Mouse (Mus musculus) kidney, adult 2 months (tissue): Measurements from ENCODE around the gene Crnkl1. TPM values are rescaled to one million over a fixed set of nuclear protein-coding genes. Genes with fewer than 3 reads are reported as not detected.
A peak's percentile ranks its signal among the peaks of the same experiment; 100 is the strongest.

Source experiments
- DNase-seq: peaks from one replicate; pipeline ENCODE4 v3.0.0; 2021
- H3K27ac ChIP-seq: fragments of 200-500 bp; 2 replicates; pipeline ENCODE4 v1.5.1; 2012; ENCODE audit warnings: low read depth, low read length, control low read depth, inconsistent platforms; ENCODE audit not compliant: insufficient read depth
- H3K27me3 ChIP-seq: fragments of 200-500 bp; replicated peaks from 2 replicates; pipeline ENCODE4 v1.6.1; 2012; ENCODE audit warnings: mild to moderate bottlenecking, moderate library complexity, low read length, inconsistent platforms; ENCODE audit not compliant: control insufficient read depth, insufficient read depth
- H3K36me3 ChIP-seq: fragments of 200-500 bp; 2 replicates; pipeline ENCODE4 v1.6.1; 2012; ENCODE audit warnings: mild to moderate bottlenecking, moderate library complexity, low read length, inconsistent platforms; ENCODE audit not compliant: control insufficient read depth, insufficient read depth
- H3K4me1 ChIP-seq: fragments of 200-500 bp; 2 replicates; pipeline ENCODE4 v1.6.1; 2011; ENCODE audit warnings: low read length; ENCODE audit not compliant: control insufficient read depth, insufficient read depth
- H3K4me3 ChIP-seq: fragments of 200-500 bp; 2 replicates; pipeline ENCODE4 v1.5.1; 2011; ENCODE audit warnings: mild to moderate bottlenecking, low read depth, low read length, control low read depth; ENCODE audit not compliant: insufficient read depth
- CTCF ChIP-seq: fragments of 200-500 bp; conservative IDR thresholded peaks from 2 replicates; pipeline ENCODE4 v1.5.1; 2011; ENCODE audit warnings: low read depth, mild to moderate bottlenecking, control low read depth, low read length, moderate library complexity, mixed read lengths; ENCODE audit not compliant: insufficient read depth, insufficient read length
- POLR2A ChIP-seq: fragments of 200-500 bp; IDR thresholded peaks from one replicate; pipeline ENCODE4 v1.6.1; 2011; ENCODE audit warnings: low read depth, low read length, control low read depth
- WGBS: fragments of 180-500 bp; shearing (Covaris S2); methylation state at CpG from one replicate; pipeline ENCODE4 v1.1.7; 2018; 5-methylcytosine and 5-hydroxymethylcytosine counted together
- polyA plus RNA-seq: library from polyadenylated mRNA; depleted of rRNA; stranded (reverse); fragments of >200 nt; gene quantifications from 2 replicates; pipeline ENCODE4 v1.2.3, GENCODE M21; 2012

Crnkl1 gene
- polyA plus RNA-seq, 1 experiment: 5.9 TPM

DNA sequence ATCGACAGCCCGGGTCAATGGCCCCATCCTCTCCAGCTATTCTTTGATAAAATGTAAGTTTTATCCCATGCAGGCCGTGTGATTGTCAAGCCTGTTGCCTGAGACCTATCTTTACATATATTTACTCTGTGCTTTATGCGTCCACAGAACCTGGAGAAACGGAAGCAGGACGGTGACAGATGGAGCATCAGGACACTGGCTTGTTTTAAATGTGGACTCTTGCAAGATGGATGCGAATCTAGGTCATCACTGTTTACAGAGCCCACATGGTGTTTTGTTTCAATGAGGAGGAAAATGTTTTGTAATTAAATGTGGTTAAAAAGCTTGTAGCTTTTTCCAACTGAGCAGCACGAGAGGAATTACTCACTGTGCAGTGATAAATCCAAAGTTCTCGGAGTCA, 36.7 kb downstream of the Crnkl1 start:
- no peaks in the 10 kb centered on the region for H3K36me3 ChIP-seq
- no peak overlapping the region for H3K27ac ChIP-seq
- H3K4me1 ChIP-seq: no peaks in the 10 kb centered on the region; the same call in 1 of the 2 replicates
- H3K4me3 ChIP-seq: no peak overlapping the region
- H3K27me3 ChIP-seq: no peaks in the 10 kb centered on the region
- WGBS: 65% methylated on average over 9 of the region's 9 CpGs
- TF ChIP-seq POLR2A (no peak), CTCF (no peak)
- DNase-seq: no peak

DNA sequence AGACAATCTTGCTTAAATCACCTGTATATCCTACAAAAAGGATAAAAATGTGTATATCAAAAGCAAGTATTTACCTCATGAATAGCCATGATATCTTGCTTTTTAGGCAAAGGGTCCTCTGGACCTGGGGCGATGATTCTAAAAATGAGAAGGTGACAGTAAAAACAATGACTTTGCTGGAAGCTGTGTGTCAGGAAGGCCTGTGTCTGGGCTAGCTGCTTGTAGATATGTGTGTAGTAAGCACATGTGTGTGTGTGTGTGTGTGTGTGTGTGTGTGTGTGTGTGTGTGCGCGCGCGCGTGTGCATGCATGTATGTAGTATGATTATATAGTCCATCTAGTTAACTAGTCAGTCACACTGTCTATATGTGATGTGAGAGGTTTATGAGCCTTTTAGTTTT, 41.1 kb downstream of the Crnkl1 start:
- Histone ChIP-seq H3K4me3 (no peak overlapping the region), H3K27ac (no peak overlapping the region), H3K4me1 (peaks cover 4% of the 10 kb centered on the region; the same call in 1 of the 2 replicates), H3K36me3 (no peaks in the 10 kb centered on the region), H3K27me3 (no peaks in the 10 kb centered on the region)
- no peak for DNase-seq
- no peak for TF ChIP-seq POLR2A
- TF ChIP-seq CTCF: no peak
- 98% methylated on average over 6 of the region's 6 CpGs for WGBS

DNA sequence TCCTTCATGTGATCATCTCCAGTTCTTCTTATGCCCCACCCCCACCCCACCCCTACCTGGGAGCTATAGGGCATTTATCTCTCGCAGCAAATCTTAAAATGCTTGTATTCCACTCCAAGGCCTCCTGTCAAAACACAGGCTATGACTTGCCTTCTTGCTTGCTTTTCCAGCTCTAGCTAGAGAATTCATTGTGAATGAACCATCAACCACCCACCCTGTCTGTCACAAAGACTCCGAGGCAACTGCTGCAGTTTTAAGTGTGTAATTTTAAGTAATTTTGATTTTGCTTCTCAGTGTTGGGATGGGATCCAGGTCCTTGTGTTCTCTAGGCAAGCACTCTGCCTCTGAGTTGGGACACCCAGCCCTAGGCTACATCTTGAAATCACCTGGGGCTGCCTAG, 44.2 kb downstream of the Crnkl1 start:
- Histone ChIP-seq H3K27me3 (no peaks in the 10 kb centered on the region), H3K27ac (no peak overlapping the region), H3K4me3 (no peak overlapping the region), H3K4me1 (peaks cover 15% of the 10 kb centered on the region), H3K36me3 (peaks cover 4% of the 10 kb centered on the region; the same call in 1 of the 2 replicates)
- 91% methylated on average over 2 of the region's 2 CpGs for WGBS
- DNase-seq: no peak
- TF ChIP-seq POLR2A (no peak), CTCF (no peak)

DNA sequence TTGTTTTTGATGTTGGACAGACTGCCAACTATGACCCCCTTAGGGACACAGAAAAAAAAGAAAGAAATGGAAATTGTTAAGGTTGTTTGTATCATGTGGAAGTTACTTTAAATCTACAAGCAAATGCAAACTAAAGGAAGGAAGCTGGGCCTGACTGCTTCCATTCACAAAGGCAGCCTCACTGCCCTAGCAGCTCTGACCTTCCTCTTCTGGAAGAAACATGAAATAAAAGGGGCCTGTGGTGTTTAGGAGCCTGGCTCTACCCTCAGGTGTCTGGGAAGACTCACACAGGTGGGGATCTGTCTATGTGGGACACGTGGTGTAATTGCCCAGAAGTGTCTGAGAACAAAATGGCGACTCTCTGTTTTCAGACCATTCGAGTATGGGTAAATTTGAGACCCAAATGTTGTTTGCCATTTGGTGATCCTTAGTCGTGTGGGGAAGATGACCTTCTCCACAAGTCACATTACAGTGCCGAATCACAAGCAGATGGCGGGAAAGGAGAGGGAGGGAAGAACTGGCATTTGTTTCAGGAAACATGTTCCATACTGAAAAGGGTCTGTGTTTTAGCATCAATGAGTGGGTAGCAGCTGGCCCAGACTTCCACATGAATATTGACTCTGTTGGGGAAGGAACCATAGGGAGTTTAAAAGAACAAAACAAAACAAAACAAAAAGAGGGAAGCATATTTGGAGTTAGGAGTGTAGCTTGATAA, 45.9 kb downstream of the Crnkl1 start:
- no peak for TF ChIP-seq CTCF
- TF ChIP-seq POLR2A: no peak
- WGBS: 48% methylated on average over 6 of the region's 6 CpGs
- Histone ChIP-seq H3K4me1 (peaks cover 24% of the 10 kb centered on the region), H3K36me3 (peaks cover 5% of the 10 kb centered on the region; the same call in 1 of the 2 replicates), H3K27ac (peak overlapping the region; percentile 84), H3K4me3 (no peak overlapping the region), H3K27me3 (no peaks in the 10 kb centered on the region)
- no peak for DNase-seq

- Histone ChIP-seq H3K27me3 (no peaks in the 10 kb centered on the region), H3K27ac (peak overlapping the region; percentile 84), H3K36me3 (peaks cover 9% of the 10 kb centered on the region; the same call in 1 of the 2 replicates), H3K4me1 (peaks cover 28% of the 10 kb centered on the region), H3K4me3 (no peak overlapping the region)
- TF ChIP-seq CTCF: peak; percentile 64
- no peak for TF ChIP-seq POLR2A
- 31% methylated on average over 14 of the region's 14 CpGs for WGBS
- peak; percentile 83 for DNase-seq
These were observed 46.7 kb downstream of the Crnkl1 start for GRCm38 (mm10) chr2:145887937-145888765.

DNA sequence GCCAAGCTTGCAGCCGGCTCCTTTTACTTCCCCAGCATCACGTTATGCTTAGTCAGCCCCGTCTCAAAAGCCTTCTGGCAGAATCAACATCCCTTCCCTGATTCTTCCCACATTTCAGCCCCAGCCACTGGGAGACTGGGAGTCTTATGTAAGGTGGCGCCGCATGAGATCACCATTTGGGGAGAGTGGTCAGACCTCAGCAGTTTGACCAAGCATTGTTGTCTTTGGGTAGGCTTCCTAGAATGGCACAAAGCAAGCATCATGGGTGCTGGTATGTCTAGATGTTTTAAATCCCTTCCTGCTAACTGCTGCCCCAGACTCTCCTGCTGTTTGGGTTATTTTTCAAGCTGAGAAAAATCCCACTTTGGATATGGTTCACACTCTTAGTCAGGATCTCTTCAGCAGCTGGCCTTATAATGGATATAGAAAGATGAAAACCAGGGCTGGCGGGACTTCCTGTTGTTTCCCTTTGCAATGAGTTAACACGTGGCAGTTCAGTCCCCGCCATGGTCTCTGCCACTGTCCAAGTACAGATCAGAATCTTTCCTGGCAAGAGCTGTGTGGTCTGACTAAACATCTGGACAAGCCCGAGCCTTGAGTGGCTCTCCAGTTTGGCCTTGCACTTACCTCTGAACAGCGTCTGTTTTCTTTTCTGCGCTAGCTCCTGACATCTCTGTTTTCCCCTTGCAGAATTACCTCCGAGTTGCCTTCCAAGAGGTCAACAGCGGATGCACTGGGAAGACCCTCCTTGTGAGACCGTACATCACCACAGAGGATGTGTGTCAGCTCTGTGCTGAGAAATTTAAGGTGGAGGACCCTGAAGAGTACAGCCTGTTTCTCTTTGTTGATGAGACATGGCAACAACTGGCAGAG, 49.7 kb downstream of the Crnkl1 start:
- no peak overlapping the region for H3K4me3 ChIP-seq
- WGBS: 44% methylated on average over 14 of the region's 14 CpGs
- H3K4me1 ChIP-seq: peaks cover 35% of the 10 kb centered on the region
- H3K27ac ChIP-seq: peak overlapping the region; percentile 75
- no peaks in the 10 kb centered on the region for H3K27me3 ChIP-seq
- peak; percentile 65 for DNase-seq
- TF ChIP-seq POLR2A (no peak), CTCF (no peak)
- peaks cover 9% of the 10 kb centered on the region; the same call in 1 of the 2 replicates for H3K36me3 ChIP-seq
